Mouse (Mus musculus) cerebellum, adult 2 months (tissue): ENCODE measurements at regions not wholly inside any gene's neighbourhood (a gene's known extent, or its start where the extent isn't known, plus 50 kb on each side); places are given as distances from the start of the nearest gene placed in this dataset.
A peak's percentile ranks its signal among the peaks of the same experiment; 100 is the strongest.

Experiments used
- CTCF ChIP-seq: fragments of 200-500 bp; IDR thresholded peaks from 2 replicates; pipeline ENCODE4 v1.5.1; 2011; ENCODE audit warnings: low read depth, mild to moderate bottlenecking, control low read depth, low read length, moderate library complexity, borderline replicate concordance; ENCODE audit not compliant: insufficient read depth
- POLR2A ChIP-seq: fragments of 200-500 bp; IDR thresholded peaks from 2 replicates; pipeline ENCODE4 v1.6.1; 2011; ENCODE audit warnings: low read length, control low read depth, borderline replicate concordance; ENCODE audit not compliant: insufficient read depth

DNA sequence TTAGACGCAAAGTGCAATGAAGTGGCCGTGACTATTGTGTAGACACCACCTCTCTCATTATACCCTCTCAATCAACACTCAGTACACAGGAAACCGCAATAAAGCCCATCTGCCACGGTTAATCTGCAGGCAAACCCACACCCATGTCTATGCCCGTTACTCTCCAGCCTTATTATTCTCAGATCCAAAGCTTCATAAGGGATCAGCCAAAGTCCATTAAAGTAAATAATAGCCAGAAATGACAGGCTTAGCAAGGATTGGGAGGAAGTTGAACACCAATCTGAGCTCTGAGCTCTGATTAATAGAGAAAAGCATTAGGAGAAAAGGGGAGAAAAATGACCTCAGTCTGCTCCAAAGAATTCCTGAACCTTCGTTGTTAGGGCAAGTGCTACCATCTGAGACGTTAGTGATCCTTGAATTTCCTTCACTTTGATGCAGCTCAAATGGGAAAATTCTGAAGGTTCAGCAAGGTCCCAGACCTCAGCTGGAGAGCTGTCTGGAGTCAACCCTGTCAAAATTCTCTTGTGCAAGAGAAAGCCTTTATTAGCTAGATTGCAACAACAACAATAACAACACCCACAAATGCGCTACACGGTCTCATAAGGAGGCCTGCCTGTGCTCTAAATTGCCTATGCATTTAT is 422.5 kb upstream of the Tbc1d2b start:
- TF ChIP-seq CTCF (no peak), POLR2A (peak; percentile 12; the same call in 1 of the 2 replicates)
